Mouse (Mus musculus) forebrain, embryonic 12.5 days (tissue): Measurements from ENCODE around the gene St13. TPM values are rescaled to one million over a fixed set of nuclear protein-coding genes. Genes with fewer than 3 reads are reported as not detected.

Experiments used
- ATAC-seq: fragments of 200-750 bp; cut with Nextera tagmentation; 2 replicates; pipeline ENCODE4 v1.8.0; 2017; ENCODE audit warnings: moderate TSS enrichment; ENCODE audit not compliant: low FRiP score
- H3K27ac ChIP-seq: fragments of 300-500 bp; sonication (generic); 2 replicates; pipeline ENCODE4 v1.5.1; 2016; ENCODE audit warnings: mild to moderate bottlenecking
- H3K27me3 ChIP-seq: fragments of 300-500 bp; sonication (generic); 2 replicates; pipeline ENCODE4 v1.6.1; 2016; ENCODE audit warnings: mild to moderate bottlenecking
- H3K36me3 ChIP-seq: fragments of 300-500 bp; sonication (generic); replicated peaks from 2 replicates; pipeline ENCODE4 v1.6.1; 2016; ENCODE audit warnings: mild to moderate bottlenecking
- H3K4me1 ChIP-seq: fragments of 300-500 bp; sonication (generic); 2 replicates; pipeline ENCODE4 v1.6.1; 2016
- H3K4me2 ChIP-seq: fragments of 300-500 bp; sonication (generic); 2 replicates; pipeline ENCODE4 v1.6.1; 2016; ENCODE audit warnings: mild to moderate bottlenecking, moderate library complexity
- H3K4me3 ChIP-seq: fragments of 300-500 bp; sonication (generic); replicated peaks from 2 replicates; pipeline ENCODE4 v1.5.1; 2016; ENCODE audit warnings: mild to moderate bottlenecking
- H3K9ac ChIP-seq: fragments of 300-500 bp; sonication (generic); 2 replicates; pipeline ENCODE4 v1.6.1; 2016; ENCODE audit warnings: mild to moderate bottlenecking
- H3K9me3 ChIP-seq: fragments of 300-500 bp; sonication (generic); 2 replicates; pipeline ENCODE4 v1.6.1; 2016
- WGBS: fragments of 180-500 bp; shearing (Covaris S2); methylation state at CpG from one replicate; pipeline ENCODE4 v1.1.7; 2016; 5-methylcytosine and 5-hydroxymethylcytosine counted together
- polyA plus RNA-seq: library from polyadenylated mRNA; unstranded; fragments of >200 nt; fragmentation: Nextera tagmentation; extraction: Ambion mirVana; gene quantifications from 2 replicates; pipeline ENCODE4 v1.2.1, GENCODE M21; 2016

Gene St13
- polyA plus RNA-seq, 1 experiment from 2014 or later: 219 TPM

DNA sequence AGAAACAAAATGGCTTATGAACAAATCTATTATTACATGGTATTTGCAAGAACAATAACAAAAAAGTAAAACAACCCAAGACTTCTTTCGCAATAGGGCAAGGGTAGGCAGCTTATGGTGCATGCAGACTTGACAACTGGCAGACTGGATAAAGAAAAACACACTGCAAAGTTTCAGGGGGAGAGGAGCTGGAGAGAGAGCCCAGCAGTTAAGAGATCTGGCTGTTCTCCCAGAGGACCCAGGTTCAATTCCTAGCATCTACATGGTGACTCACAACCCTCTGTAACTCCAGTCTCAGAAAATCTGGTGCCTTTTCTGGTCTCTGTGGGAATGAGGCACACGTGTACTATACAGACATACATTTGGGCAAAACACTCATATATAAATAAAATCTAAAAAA is 58.5 kb downstream of the St13 start:
- H3K27me3 ChIP-seq: no peaks in the 10 kb centered on the region
- H3K4me2 ChIP-seq: no peak overlapping the region
- H3K4me1 ChIP-seq: no peaks in the 10 kb centered on the region
- peaks cover 38% of the 10 kb centered on the region for H3K36me3 ChIP-seq
- H3K4me3 ChIP-seq: no peak overlapping the region
- ATAC-seq: no peak
- H3K9me3 ChIP-seq: no peaks in the 10 kb centered on the region
- WGBS: 99% methylated on average over 2 of the region's 2 CpGs
- no peak overlapping the region for H3K9ac ChIP-seq
- H3K27ac ChIP-seq: no peak overlapping the region

DNA sequence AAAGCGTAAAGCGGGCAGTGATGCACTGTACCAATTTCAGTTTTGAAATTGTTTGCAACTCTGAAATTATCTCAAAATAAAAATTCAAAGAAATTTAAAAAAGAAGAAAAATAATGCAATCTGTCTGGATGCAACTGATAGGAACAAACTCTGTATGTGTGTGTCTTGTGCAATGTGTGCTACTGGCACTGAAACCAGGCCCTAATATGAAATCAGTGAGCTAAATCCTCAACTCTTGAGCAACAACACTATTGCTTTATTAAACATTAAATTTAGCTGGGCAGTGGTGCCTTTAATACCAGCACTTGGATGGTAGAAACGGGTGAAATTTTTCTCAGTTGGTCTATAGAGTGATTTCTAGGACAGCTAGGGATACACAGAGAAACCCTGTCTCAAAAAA is 60.7 kb downstream of the St13 start:
- ATAC-seq: no peak
- 96% methylated on average over 3 of the region's 3 CpGs for WGBS

DNA sequence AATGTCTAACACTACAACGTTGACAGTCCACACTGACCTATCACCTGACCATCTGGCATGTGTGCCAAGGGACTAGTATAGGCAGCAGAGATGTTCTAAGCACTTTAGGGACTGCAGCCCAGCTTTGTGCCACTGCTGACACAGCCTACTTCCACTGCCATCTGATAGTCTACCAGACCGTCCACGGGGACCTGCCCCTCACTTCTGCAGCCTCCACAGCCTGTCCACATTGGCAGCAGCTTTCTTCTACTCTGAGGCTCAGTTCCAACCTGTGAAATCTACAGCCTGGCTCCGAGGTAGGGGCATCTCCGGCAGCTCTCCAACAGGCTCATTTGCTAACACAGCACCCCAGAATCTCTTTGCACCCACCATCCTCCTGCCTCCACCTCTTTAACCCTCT is 63.4 kb downstream of the St13 start:
- WGBS: 95% methylated on average over 5 of the region's 5 CpGs
- Histone ChIP-seq H3K4me3 (no peak overlapping the region), H3K9me3 (no peaks in the 10 kb centered on the region), H3K36me3 (peaks cover 57% of the 10 kb centered on the region), H3K9ac (no peak overlapping the region), H3K27me3 (no peaks in the 10 kb centered on the region), H3K27ac (no peak overlapping the region), H3K4me2 (no peak overlapping the region), H3K4me1 (no peaks in the 10 kb centered on the region)
- no peak for ATAC-seq

More for the DNA sequence above, 60.7 kb downstream of the St13 start:
- peaks cover 59% of the 10 kb centered on the region for H3K36me3 ChIP-seq
- no peak overlapping the region for H3K4me2 ChIP-seq
- H3K27me3 ChIP-seq: no peaks in the 10 kb centered on the region
- H3K9me3 ChIP-seq: no peaks in the 10 kb centered on the region
- H3K9ac ChIP-seq: no peak overlapping the region
- H3K4me3 ChIP-seq: no peak overlapping the region
- H3K4me1 ChIP-seq: no peaks in the 10 kb centered on the region
- no peak overlapping the region for H3K27ac ChIP-seq

DNA sequence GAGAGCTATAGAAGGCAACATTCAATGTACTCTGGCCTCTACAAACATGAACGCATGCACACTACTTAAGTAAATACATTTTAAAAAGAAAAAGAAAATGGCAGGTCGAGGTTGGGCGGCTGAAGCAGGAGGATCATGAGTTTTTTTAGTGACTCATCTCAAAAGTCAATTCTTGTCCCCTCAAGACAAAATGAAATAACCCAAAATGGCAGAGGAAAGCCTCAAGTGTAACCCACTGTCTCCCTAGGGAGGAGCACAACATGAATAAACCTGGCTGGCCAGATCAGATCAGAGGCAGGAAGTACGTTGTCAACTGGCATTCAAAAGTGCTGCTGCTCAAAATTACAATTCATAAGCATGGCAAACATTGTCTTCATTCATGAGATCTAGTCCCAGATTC is 67.4 kb downstream of the St13 start:
- no peak overlapping the region for H3K4me2 ChIP-seq
- no peaks in the 10 kb centered on the region for H3K9me3 ChIP-seq
- H3K9ac ChIP-seq: no peak overlapping the region
- WGBS: 93% methylated on average over 4 of the region's 4 CpGs
- H3K36me3 ChIP-seq: peaks cover 59% of the 10 kb centered on the region
- no peak overlapping the region for H3K4me3 ChIP-seq
- no peaks in the 10 kb centered on the region for H3K4me1 ChIP-seq
- H3K27ac ChIP-seq: no peak overlapping the region
- H3K27me3 ChIP-seq: no peaks in the 10 kb centered on the region
- ATAC-seq: no peak

DNA sequence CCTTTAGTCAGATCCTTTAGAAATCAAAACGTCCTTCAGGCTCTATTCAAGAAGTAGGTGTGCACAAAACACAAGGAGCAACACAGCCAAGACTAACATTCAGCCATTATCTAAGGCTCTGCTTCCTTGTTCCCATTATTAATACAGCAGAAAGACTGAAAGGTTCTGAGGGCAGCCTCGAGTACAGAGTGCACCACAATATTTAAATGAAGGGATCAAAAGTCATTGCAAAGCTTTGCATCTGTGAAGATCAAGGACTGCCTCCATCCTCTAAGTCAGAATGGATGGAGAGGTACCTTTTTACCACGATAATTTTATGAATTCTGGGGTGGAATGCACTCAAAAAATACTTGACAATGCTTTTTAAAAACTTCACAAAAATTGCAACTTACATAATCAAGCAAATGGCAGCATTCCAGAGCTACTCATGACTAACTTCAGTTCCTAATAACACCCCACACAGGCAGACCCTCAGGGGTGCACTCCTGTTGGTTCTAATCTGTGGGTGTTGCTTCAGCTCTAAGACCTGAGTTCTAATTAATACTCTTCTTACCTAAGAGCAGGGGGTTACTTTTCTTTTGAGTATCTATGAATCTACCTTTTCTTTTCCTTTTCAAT is 69.0 kb downstream of the St13 start:
- no peak overlapping the region for H3K9ac ChIP-seq
- H3K27me3 ChIP-seq: no peaks in the 10 kb centered on the region
- no peak overlapping the region for H3K4me3 ChIP-seq
- no peak for ATAC-seq
- no peaks in the 10 kb centered on the region for H3K9me3 ChIP-seq
- H3K27ac ChIP-seq: no peak overlapping the region
- H3K4me1 ChIP-seq: no peaks in the 10 kb centered on the region
- H3K4me2 ChIP-seq: no peak overlapping the region
- peaks cover 67% of the 10 kb centered on the region for H3K36me3 ChIP-seq
- 54% methylated on average over 3 of the region's 3 CpGs for WGBS

DNA sequence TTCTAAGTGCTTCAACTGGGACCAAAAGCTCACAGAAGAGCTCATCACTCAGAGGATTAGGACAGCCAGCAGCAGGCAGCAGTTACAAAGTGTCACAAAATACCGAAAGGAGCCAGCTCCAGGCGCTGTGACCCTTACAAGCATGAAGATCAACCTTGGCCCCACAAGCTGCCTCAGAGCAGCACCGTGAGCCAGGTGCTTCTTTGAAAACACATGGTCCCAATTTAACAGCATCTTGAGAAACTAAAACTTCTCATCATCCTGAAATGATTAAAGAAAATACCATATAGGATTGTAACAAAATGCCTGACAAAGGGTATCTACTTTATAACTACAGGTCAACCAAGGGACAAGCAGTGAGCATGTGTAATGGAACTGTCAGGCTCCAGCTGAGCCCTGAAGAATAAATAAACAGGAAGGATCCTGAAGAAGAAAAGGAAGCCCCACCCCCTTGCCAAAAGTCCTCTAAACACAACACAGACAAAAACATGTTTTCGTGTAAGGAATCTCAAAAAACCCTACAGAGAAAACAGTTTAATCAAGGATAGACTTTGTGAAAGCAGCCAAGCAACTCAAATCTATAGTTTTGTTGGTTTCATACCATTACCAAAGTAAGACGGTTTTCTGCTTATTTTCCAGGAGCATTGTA is 70.0 kb downstream of the St13 start:
- Histone ChIP-seq H3K4me1 (no peaks in the 10 kb centered on the region), H3K9me3 (no peaks in the 10 kb centered on the region), H3K27ac (no peak overlapping the region), H3K9ac (no peak overlapping the region), H3K4me3 (no peak overlapping the region), H3K36me3 (peaks cover 65% of the 10 kb centered on the region), H3K4me2 (no peak overlapping the region), H3K27me3 (no peaks in the 10 kb centered on the region)
- WGBS: 70% methylated on average over 5 of the region's 5 CpGs
- ATAC-seq: no peak

DNA sequence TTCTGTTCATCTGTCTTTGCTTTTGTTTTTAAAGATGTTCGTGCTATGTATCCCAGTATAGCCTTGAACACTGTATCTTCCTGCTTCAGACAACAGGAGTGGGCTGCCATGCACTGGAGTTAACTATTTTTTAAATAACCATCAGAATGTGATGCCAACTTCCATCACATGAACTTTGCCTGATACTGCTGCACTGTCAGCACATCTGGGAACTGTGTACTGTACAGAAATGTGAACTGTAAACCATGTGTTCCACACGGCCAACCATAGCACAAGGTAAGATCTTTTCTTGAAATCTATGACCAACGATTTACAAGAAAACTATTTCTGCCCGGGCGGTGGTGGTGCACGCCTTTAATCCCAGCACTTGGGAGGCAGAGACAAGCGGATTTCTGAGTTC is 72.4 kb downstream of the St13 start:
- WGBS: 91% methylated on average over 7 of the region's 7 CpGs
- ATAC-seq: no peak
- Histone ChIP-seq H3K4me3 (no peak overlapping the region), H3K4me1 (no peaks in the 10 kb centered on the region), H3K9me3 (no peaks in the 10 kb centered on the region), H3K9ac (no peak overlapping the region), H3K36me3 (peaks cover 60% of the 10 kb centered on the region), H3K27ac (no peak overlapping the region), H3K27me3 (no peaks in the 10 kb centered on the region), H3K4me2 (no peak overlapping the region)

DNA sequence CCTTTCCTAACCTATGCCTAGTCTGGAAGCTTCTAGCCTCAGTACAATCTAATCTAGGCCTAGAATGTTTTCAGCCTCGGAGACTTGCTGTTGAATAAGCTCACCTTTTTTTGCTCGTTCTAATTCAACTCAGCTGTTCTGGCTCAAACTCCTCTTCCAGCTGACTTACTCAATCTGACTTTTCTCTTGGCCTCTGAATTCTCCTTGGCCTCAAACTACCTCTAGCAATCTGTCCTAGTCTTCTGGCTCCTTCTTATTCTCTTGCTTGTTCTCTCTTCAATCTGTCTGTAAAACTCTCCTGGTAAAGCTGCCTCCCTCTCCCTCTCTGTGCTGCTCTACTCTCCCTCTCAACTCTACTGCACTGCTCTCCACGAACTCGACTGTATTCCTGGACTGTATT is 74.9 kb downstream of the St13 start:
- Histone ChIP-seq H3K4me2 (no peak overlapping the region), H3K36me3 (peaks cover 70% of the 10 kb centered on the region)
- ATAC-seq: no peak

DNA sequence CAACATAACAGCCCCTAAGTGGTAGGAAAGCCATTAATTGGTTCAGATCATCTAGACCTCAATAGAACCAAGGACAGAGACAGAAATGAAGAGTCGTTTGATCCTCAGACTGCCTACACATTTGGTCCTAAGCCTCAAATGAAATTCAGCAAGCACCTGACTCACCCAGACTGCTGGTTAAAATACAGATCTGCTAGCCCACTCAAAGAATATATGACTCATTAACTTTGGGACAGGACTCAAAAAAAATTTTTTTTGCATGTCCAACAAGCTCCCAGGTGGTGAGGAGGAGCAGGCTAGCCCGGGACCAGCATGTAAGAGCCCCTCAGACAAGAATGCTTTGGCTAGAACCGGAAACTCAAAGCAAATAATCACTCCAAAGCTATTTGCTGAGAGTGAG is 79.7 kb downstream of the St13 start:
- Histone ChIP-seq H3K4me2 (no peak overlapping the region), H3K36me3 (peaks cover 74% of the 10 kb centered on the region), H3K27ac (no peak overlapping the region), H3K27me3 (no peaks in the 10 kb centered on the region), H3K9me3 (no peaks in the 10 kb centered on the region), H3K4me3 (no peak overlapping the region), H3K9ac (no peak overlapping the region), H3K4me1 (no peaks in the 10 kb centered on the region)
- ATAC-seq: no peak
- WGBS: 91% methylated on average over 3 of the region's 3 CpGs

More for the DNA sequence above, 74.9 kb downstream of the St13 start:
- Histone ChIP-seq H3K27me3 (no peaks in the 10 kb centered on the region), H3K4me1 (no peaks in the 10 kb centered on the region), H3K27ac (no peak overlapping the region), H3K4me3 (no peak overlapping the region), H3K9ac (no peak overlapping the region), H3K9me3 (no peaks in the 10 kb centered on the region)
- WGBS: 87% methylated on average over 4 of the region's 4 CpGs

DNA sequence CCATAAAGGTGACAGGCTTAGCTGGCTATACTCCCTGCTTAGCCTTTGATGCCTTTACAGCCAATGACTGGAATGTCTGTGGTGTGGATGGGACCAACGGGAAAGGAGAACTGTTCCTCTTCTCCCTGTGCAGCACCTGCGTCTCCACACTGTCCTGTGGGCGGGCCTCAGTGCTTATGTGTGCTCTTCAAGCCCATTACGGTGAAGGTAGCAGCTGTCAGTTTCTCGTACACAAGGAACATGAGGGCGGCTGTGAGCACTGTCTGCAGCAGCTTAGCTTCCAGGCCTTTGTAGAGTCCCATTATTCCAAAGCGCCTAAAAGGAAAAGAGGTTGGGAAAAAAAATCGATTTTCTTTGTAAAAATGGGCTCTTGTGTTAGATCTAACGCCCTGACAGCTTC is 80.4 kb downstream of the St13 start:
- no peak overlapping the region for H3K9ac ChIP-seq
- 79% methylated on average over 9 of the region's 9 CpGs for WGBS
- no peaks in the 10 kb centered on the region for H3K4me1 ChIP-seq
- ATAC-seq: no peak
- no peaks in the 10 kb centered on the region for H3K27me3 ChIP-seq
- H3K9me3 ChIP-seq: no peaks in the 10 kb centered on the region
- no peak overlapping the region for H3K27ac ChIP-seq
- H3K36me3 ChIP-seq: peaks cover 74% of the 10 kb centered on the region
- H3K4me3 ChIP-seq: no peak overlapping the region
- no peak overlapping the region for H3K4me2 ChIP-seq

DNA sequence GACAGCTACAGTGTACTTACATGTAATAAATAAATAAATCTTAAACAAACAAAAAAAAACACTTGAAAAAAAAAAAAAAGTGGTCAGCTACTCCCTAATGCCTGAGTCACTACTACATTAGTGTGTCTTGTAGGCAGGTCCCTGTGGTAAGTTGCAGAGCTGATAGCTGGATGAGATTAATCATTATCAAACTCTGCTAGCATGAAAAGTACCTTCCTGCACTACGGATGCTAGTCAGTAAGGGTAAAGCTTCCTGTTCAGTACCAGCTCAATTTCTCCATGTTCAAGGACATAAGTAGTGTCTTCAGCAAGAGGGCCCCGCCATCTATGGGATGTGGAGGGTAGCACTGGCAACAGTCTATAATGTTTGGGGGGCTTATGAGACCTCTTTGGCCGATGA is 85.9 kb downstream of the St13 start:
- H3K4me2 ChIP-seq: no peak overlapping the region
- 89% methylated on average over 3 of the region's 3 CpGs for WGBS
- H3K27me3 ChIP-seq: no peaks in the 10 kb centered on the region
- H3K4me1 ChIP-seq: no peaks in the 10 kb centered on the region
- H3K4me3 ChIP-seq: no peak overlapping the region
- ATAC-seq: no peak
- H3K9me3 ChIP-seq: no peaks in the 10 kb centered on the region
- no peak overlapping the region for H3K27ac ChIP-seq
- peaks cover 32% of the 10 kb centered on the region for H3K36me3 ChIP-seq
- H3K9ac ChIP-seq: no peak overlapping the region
